10 mouse cellular contexts compared by ENCODE assay signal in the genomic region with DNA sequence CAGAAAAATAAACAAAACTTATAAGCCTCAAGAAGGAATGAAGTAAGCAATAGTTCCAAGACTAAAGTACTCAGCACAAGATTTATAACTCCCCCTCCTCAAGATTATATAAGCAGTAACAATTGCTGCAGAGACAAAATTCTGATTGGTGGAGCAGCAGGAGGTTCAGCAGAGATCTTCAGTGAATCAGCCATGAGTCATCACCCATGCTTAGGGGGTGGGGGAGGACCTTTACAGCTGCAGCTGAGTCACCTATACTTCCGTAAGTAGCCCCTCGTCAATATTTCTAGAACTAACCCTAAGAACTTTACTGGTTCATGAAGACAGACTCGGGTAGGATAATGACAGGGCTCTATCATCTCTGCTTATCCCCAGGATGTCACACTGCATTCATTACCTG.
"Had no signal": no experiment of that assay in that cellular context is flagged by ENCODE, and none has a peak within 500 bp of the region (broad histone marks: within the 10 kb centered on the region; RNA-seq: fewer than 3 reads in every experiment).

No protein-coding gene starts in this region.

- DNase-seq: kidney, postnatal 36 days; layer of hippocampus, adult 9-11 months; layer of hippocampus, postnatal 36 days; lung, embryonic 14.5 days; lung, postnatal 10 days; lung, postnatal 4 days; thymus, adult 2 months; thymus, postnatal 25 days had no signal

- ATAC-seq: liver, embryonic 12.5 days; midbrain, embryonic 15.5 days had no signal
